Mouse (Mus musculus) 3134 (cell line): ENCODE measurements around the gene Cfap298.

Experiments
- DNase-seq: peaks from one replicate; pipeline ENCODE4 v3.0.0-alpha.2; 2011; ENCODE audit warnings: low spot score; ENCODE audit not compliant: insufficient read length; ENCODE audit errors: extremely low read depth

Gene Cfap298

GRCm38 (mm10) chr16:90934687-90935328 is at the start of gene Cfap298:
Gene Cfap298 (minus strand): TSS chr16:90935114.
- peak; percentile 88 for DNase-seq

DNA sequence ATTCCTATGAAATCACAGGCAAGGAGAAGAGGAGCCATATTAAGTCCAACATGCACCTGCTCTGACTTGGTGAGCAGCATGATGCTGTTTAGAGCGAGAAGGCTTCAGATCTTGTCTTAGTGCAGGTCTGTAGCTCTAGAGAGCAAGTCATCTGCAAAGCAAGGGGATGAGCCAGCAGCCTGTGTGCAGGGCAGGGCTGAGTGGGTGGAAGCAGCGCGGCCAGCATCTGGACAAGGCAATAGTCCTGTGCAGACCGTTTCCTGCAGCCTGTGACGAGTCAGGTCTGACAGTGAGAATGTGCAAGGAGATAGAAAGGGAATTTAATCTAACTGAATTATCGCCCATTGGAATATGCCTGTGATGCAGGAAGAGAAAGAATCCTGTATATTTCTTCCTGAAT is 36.1 kb upstream of the Cfap298 start:
- DNase-seq: no peak

- DNase-seq: no peak
These were observed 31.3 kb upstream of the Cfap298 start for GRCm38 (mm10) chr16:90966241-90966640.

DNA sequence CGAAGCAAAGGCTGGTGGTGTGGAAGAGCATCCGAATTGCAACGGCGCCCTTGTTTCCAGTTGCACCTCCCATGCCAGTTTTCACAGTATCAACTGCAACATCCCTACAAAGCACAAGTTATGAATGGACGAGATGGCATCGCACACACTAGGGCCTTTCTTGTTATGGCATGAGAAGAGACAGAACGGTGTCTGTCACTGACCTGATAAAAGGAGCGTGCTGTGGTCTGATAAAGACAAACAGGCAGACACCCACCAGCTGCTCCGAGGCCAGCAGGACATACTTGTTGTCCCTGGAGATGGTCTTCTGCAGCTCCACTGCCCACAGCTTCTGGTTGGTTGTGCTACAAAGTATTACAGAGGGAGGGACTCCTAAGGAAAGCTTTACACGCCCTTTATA is 29.4 kb upstream of the Cfap298 start:
- DNase-seq: no peak

DNA sequence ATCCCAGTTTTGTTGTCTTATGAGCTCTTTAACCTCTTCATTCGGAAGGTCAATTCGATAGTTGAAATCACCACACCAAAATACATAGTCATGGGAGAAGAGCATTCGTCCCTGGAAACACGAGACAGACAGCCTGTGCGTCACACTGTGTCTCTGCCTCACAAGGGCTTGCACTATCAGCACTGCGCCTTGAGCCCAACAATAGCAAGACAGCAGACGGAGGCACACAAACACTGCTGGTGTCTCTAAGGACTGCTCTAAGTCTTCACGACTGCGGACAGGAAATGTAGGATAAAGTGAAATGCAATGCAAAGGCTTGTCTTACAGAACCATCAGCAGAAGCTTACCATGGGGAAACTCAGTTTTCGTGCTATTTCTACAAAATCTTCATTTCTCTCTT is 29.0 kb upstream of the Cfap298 start:
- DNase-seq: no peak

DNA sequence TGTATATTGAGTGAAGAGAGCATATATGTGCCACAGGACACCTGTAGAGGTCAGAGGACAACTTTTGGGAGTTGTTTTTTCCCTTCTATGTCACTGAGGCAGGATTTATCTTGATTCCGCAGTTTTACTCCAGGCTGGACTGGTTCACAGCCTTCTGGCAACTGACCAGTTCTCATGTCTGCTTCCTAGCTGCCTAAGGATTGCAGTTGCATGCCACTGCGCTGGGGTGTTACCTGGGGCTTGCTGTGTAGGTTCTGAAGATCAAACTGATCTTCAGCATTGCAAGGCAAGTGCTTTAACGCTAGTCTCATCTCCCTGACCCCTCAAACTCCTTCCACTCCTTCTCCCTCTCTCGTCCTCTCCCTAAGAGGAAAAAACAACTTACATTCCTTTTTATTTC is 28.3 kb upstream of the Cfap298 start:
- DNase-seq: no peak

DNA sequence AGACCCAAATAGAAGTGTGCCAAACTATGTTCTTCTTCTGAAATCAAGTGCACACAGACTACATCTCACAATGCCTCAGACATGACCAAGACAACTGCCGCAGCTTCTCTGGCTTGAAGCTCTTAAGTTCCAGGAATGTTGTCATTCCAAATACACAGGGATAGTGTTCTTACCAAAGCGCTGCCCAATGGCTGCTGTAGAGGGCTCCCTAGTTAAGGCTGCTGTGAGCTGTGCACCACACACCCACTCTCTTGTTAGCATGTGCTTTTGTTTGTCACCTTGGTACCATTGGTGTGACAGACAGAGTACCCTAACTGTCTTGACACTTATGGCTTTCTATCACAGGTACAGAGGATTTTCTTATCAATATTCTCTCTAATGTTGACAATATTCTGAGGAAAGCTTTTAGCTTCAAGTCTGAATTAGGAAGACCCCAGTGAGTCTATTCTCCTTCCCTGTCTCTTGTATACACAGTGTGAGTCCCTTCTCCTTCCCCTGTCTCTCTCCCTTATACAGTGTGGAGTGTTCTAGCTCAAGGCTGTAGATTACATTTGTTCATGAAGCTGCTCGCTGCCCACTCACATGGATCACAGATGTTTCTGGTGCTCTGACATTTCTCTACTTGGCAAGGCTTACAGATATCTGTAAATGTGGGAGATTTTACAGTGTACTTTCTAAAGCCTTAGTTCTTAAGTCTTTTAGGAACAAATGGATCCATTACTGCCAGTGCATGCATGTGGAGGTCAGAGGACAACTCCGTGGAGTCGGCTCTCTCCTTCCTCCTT is 23.6 kb upstream of the Cfap298 start:
- DNase-seq: no peak

- DNase-seq: no peak
These were observed 20.6 kb upstream of the Cfap298 start for GRCm38 (mm10) chr16:90955494-90955893.

- no peak for DNase-seq
These were observed 18.9 kb upstream of the Cfap298 start for GRCm38 (mm10) chr16:90953770-90954169.

- no peak for DNase-seq
These were observed 18.2 kb upstream of the Cfap298 start for GRCm38 (mm10) chr16:90953147-90953546.

DNA sequence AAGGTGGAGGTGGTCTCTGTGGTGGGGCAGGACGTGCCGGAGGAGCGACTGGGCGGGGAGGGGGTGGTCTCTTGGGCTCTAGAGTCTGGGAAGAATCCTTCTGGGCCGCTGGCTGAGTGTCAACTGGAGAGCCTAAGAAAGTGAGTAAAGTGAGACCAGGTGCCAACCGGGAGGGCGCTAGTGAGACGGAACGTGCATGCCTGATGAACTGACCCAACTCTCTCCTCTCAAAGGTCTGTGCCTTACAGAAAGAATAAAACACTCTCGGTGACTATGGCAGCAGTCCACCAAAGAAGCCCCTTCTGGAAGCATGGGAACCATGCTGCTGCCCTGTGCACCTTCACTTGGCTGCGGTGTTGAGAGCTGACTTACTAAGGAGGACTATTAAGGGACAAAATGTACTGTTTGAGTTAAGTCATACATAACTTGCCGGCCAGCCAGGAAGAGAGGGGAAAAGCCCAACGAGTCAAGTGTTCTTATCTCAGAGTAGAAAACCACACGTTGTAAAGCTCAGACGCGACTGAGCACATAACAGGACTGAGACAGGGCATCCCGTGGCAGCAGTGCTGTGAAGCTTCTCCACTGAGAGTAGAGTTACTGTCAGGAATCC is 15.5 kb upstream of the Cfap298 start:
- DNase-seq: no peak

DNA sequence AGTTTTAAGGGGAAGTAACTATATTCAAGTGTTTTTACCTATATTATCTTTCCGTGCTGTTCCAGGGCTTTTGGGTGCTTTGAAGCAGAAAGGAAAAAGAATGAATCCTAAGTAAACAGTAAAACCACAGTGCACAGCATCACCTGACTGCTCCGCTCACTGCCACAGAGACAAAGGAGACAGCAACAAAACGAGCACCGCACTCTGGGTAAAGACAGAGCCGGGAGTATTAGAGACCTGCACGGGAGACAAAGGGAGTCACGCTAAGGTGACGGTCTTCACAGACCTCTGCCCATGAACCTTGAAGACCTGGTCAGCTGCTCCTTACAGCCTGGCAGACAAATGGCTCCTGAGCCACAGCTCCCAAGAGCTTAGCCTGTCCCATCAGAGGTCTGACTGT is 12.1 kb upstream of the Cfap298 start:
- no peak for DNase-seq

GRCm38 (mm10) chr16:90941246-90941645 is 6.3 kb upstream of the Cfap298 start:
- DNase-seq: no peak

DNA sequence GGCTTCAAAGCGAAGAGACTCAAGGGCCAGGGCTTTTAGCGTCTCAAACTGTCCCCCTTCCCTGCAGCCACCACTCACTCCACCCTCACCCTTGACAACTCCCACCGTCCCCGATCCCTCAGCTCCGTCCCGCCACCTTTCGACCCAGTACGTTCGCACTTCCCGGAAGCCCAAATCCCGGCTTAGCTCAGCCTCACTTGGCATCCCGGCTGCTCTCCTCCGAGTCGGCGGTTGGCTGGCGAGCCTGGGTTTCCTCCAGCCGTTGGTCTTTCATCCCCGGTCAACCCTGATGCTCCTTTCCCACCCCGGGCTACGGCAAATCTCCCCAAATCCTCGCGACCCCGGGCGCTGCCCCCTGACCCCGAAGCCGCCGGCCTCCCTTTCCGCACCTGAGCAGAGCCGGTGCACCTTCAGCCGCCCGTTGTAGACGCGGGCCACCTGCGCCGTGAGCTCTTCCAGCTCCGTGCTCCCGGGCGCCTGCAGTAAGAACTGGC is 674 bp downstream of the Cfap298 start:
- no peak for DNase-seq

DNA sequence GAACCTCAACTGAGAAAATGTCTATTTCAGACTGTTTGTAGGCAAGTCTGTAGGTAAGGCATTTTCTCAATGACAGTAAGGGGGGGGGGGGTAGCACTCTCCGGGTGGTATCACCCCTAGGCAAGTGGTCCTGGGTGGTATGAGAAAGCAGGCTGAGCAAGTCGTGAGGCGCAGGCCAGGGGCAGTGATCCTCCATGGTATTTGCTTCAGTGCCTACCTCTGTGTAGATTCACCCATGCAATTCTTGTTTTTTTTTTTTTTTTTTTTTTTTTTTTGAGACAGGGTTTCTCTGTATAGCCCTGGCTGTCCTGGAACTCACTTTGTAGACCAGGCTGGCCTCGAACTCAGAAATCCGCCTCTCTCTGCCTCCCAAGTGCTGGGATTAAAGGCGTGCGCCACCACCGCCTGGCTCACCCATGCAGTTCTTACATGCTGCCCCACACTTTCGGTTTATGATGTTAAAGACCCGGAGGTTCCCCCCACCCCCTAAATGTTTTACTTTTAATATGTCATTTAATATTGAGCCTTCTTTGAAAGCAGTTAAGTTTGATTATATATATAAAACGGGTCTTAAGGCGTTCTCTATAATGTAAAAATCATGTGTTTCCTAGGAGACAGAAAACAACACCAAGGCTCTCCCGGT is 1.3 kb downstream of the Cfap298 start:
- DNase-seq: no peak

GRCm38 (mm10) chr16:90927446-90927845 is 7.5 kb downstream of the Cfap298 start:
- DNase-seq: no peak

DNA sequence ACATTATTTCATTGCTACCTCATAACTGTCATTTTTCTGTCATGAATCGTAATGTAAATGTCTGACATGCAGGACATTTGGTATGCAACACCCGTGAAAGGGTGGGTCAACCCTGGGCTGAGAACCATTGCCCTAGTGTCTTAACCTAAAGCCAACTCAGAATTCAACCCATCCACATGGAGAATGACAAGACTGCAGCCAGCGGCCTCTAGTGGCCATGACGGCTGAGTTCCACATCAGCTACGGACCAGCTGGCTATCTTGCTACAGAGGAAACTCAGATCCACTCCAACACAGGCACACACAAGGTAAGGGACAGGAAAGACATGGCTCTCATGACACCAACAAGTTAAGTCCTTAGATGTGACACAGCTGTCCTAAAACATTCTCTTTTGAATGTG is 9.5 kb downstream of the Cfap298 start:
- peak; percentile 36 for DNase-seq

- DNase-seq: no peak
These were observed 10.1 kb downstream of the Cfap298 start for GRCm38 (mm10) chr16:90924606-90925370.

DNA sequence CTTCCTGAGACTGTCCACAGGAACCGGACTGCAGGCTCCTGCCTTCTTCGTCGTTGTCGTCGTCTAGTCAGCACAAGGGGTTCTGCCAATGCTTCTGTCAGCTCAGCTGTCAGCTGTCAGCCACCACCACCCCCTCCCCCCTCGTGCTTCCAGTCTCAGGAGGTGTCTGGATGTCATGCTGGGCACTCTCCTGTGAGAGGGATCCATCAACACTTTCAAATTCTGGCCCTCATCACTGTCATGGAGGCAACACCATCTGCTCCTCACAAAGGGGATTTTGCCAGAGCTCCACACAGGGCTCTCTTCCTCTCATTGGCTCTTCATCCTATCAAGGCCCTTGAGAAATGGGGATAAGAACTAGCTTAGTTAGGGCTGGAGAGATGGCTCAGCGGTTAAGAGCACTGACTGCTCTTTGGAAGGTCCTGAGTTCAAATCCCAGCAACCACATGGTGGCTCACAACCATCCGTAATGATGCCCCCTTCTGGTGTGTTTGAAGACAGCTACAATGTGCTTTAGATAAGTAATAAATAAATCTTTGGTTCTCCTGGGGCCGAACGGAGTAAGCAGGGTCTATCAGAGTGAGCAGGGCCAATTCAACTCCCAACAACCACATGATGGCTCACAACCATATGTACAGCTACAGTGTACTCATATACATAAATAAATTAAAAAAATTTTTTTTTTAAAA is 13.3 kb downstream of the Cfap298 start:
- DNase-seq: no peak

GRCm38 (mm10) chr16:90917156-90917555 is 17.8 kb downstream of the Cfap298 start:
- DNase-seq: no peak
